Mouse (Mus musculus) MEL (cell line): Measurements from ENCODE around the gene Npas3. TPM values are rescaled to one million over a fixed set of nuclear protein-coding genes. Genes with fewer than 3 reads are reported as not detected.

Experiments used
- DNase-seq: peaks from one replicate; pipeline ENCODE4 v3.0.0; 2011; ENCODE audit warnings: low read depth, low spot score
- H3K27ac ChIP-seq: 2 replicates; pipeline ENCODE4 v1.5.1; 2012; ENCODE audit warnings: low read depth, mild to moderate bottlenecking, control low read depth, low read length, moderate library complexity; ENCODE audit not compliant: control insufficient read depth
- H3K27me3 ChIP-seq, 2 experiments: fragments of 150-350 bp in 1 of 2; sonication (generic) in 1 of 2; 2 replicates each; pipeline ENCODE4 v1.6.1; 2012; ENCODE audit warnings: low read length in 2 of 2, mild to moderate bottlenecking in 2 of 2, improper control_type of control experiment in 1 of 2, moderate library complexity in 1 of 2; ENCODE audit not compliant: insufficient read depth in 2 of 2, control insufficient read depth in 1 of 2
- H3K36me3 ChIP-seq, 2 experiments: 2 replicates each; pipeline ENCODE4 v1.6.1; 2012 to 2014; ENCODE audit warnings: low read length in 2 of 2, improper control_type of control experiment in 1 of 2, inconsistent platforms in 1 of 2, mild to moderate bottlenecking in 1 of 2; ENCODE audit not compliant: insufficient read depth in 2 of 2, control insufficient read depth in 1 of 2
- H3K4me1 ChIP-seq, 2 experiments: fragments of 150-350 bp in 1 of 2; sonication (generic) in 1 of 2; 2 replicates each; pipeline ENCODE4 v1.6.1; 2012; ENCODE audit warnings: low read length in 2 of 2, improper control_type of control experiment in 1 of 2, mild to moderate bottlenecking in 1 of 2; ENCODE audit not compliant: insufficient read depth in 2 of 2, control insufficient read depth in 1 of 2
- H3K4me3 ChIP-seq, 2 experiments: fragments of 150-350 bp in 1 of 2; sonication (generic) in 1 of 2; 2 replicates each; pipeline ENCODE4 v1.5.1; 2012; ENCODE audit warnings: low read depth in 2 of 2, low read length in 2 of 2, mild to moderate bottlenecking in 2 of 2, moderate library complexity in 2 of 2, control low read depth in 1 of 2, improper control_type of control experiment in 1 of 2; ENCODE audit not compliant: control insufficient read depth in 1 of 2, insufficient read depth in 1 of 2
- H3K79me2 ChIP-seq: 2 replicates; pipeline ENCODE4 v1.6.1; 2012; ENCODE audit warnings: mild to moderate bottlenecking, low read length, moderate library complexity; ENCODE audit not compliant: control insufficient read depth, poor library complexity, insufficient read depth
- H3K9ac ChIP-seq: 2 replicates; pipeline ENCODE4 v1.6.1; 2012; ENCODE audit warnings: low read depth, mild to moderate bottlenecking, control low read depth, low read length, moderate library complexity; ENCODE audit not compliant: control insufficient read depth, poor library complexity, severe bottlenecking
- H3K9me3 ChIP-seq: fragments of 150-350 bp; sonication (generic); replicated peaks from 2 replicates; pipeline ENCODE4 v1.6.1; 2012; ENCODE audit warnings: mild to moderate bottlenecking, low read length, improper control_type of control experiment, moderate library complexity; ENCODE audit not compliant: insufficient read depth
- BHLHE40 ChIP-seq: IDR thresholded peaks from 2 replicates; pipeline ENCODE4 v1.6.1; 2012; ENCODE audit warnings: low read depth, mild to moderate bottlenecking, inconsistent platforms, low read length, improper control_type of control experiment, borderline replicate concordance
- CHD2 ChIP-seq: IDR thresholded peaks from 2 replicates; pipeline ENCODE4 v1.6.1; 2011; ENCODE audit warnings: low read length, improper control_type of control experiment
- CTCF ChIP-seq, 3 experiments: IDR thresholded peaks in 2 of 3; conservative IDR thresholded peaks in 1 of 3; 2 replicates each; pipeline ENCODE4 v1.5.1; 2011 to 2012; ENCODE audit warnings: low read length in 3 of 3, low read depth in 2 of 3, mild to moderate bottlenecking in 2 of 3, improper control_type of control experiment in 1 of 3, inconsistent platforms in 1 of 3, mixed read lengths in 1 of 3, moderate library complexity in 1 of 3; ENCODE audit not compliant: control insufficient read depth in 1 of 3, insufficient read depth in 1 of 3, poor library complexity in 1 of 3, severe bottlenecking in 1 of 3
- E2F4 ChIP-seq: IDR thresholded peaks from 2 replicates; pipeline ENCODE4 v1.6.1; 2011; ENCODE audit warnings: low read depth, low read length, improper control_type of control experiment, borderline replicate concordance
- ELF1 ChIP-seq: IDR thresholded peaks from 2 replicates; pipeline ENCODE4 v1.6.1; 2014; ENCODE audit warnings: low read depth, mild to moderate bottlenecking, inconsistent platforms, low read length, improper control_type of control experiment, moderate library complexity
- EP300 ChIP-seq, 2 experiments: IDR thresholded peaks; 2 replicates each; pipeline ENCODE4 v1.6.1; 2011; ENCODE audit warnings: improper control_type of control experiment in 2 of 2, low read length in 2 of 2, low read depth in 1 of 2, mild to moderate bottlenecking in 1 of 2
- GATA1 ChIP-seq: IDR thresholded peaks from 2 replicates; pipeline ENCODE4 v1.6.1; 2011; ENCODE audit warnings: low read depth, low read length, improper control_type of control experiment
- KAT2A ChIP-seq: conservative IDR thresholded peaks from 2 replicates; pipeline ENCODE4 v1.6.1; 2012; ENCODE audit warnings: low read depth, low read length, improper control_type of control experiment, inconsistent platforms
- MAFK ChIP-seq: IDR thresholded peaks from 2 replicates; pipeline ENCODE4 v1.6.1; 2011; ENCODE audit warnings: low read depth, mild to moderate bottlenecking, low read length, improper control_type of control experiment, borderline replicate concordance
- MAZ ChIP-seq: IDR thresholded peaks from 2 replicates; pipeline ENCODE4 v1.6.1; 2012; ENCODE audit warnings: low read depth, mild to moderate bottlenecking, inconsistent platforms, low read length, improper control_type of control experiment
- MXI1 ChIP-seq: IDR thresholded peaks from 2 replicates; pipeline ENCODE4 v1.6.1; 2011; ENCODE audit warnings: mild to moderate bottlenecking, low read depth, low read length, improper control_type of control experiment
- MYC ChIP-seq: IDR thresholded peaks from 2 replicates; pipeline ENCODE4 v1.6.1; 2011; ENCODE audit warnings: low read depth, mild to moderate bottlenecking, low read length, improper control_type of control experiment, moderate library complexity
- NELFE ChIP-seq: IDR thresholded peaks from 2 replicates; pipeline ENCODE4 v1.6.1; 2011; ENCODE audit warnings: low read depth, low read length, improper control_type of control experiment
- POLR2AphosphoS2 ChIP-seq: IDR thresholded peaks from 2 replicates; pipeline ENCODE4 v1.6.1; 2011; ENCODE audit warnings: low read length, improper control_type of control experiment
- RAD21 ChIP-seq: IDR thresholded peaks from 2 replicates; pipeline ENCODE4 v1.6.1; 2011; ENCODE audit warnings: mild to moderate bottlenecking, low read depth, low read length, improper control_type of control experiment
- TAL1 ChIP-seq: IDR thresholded peaks from 2 replicates; pipeline ENCODE4 v1.6.1; 2012; ENCODE audit warnings: mild to moderate bottlenecking, inconsistent platforms, low read length, moderate library complexity, mixed read lengths
- TBP ChIP-seq: IDR thresholded peaks from 2 replicates; pipeline ENCODE4 v1.8.0; 2011; ENCODE audit warnings: low read depth, low read length, improper control_type of control experiment
- TCF12 ChIP-seq: IDR thresholded peaks from 2 replicates; pipeline ENCODE4 v1.6.1; 2014; ENCODE audit warnings: low read depth, mild to moderate bottlenecking, inconsistent platforms, low read length, improper control_type of control experiment, moderate library complexity
- UBTF ChIP-seq: IDR thresholded peaks from 2 replicates; pipeline ENCODE4 v1.6.1; 2012; ENCODE audit warnings: low read depth, mild to moderate bottlenecking, inconsistent platforms, low read length, improper control_type of control experiment, moderate library complexity, borderline replicate concordance; ENCODE audit not compliant: insufficient read depth
- USF1 ChIP-seq: IDR thresholded peaks from 2 replicates; pipeline ENCODE4 v1.6.1; 2014; ENCODE audit warnings: low read depth, mild to moderate bottlenecking, inconsistent platforms, low read length, improper control_type of control experiment, moderate library complexity
- ZMIZ1 ChIP-seq: IDR thresholded peaks from 2 replicates; pipeline ENCODE4 v1.6.1; 2012; ENCODE audit warnings: low read depth, mild to moderate bottlenecking, inconsistent platforms, low read length, improper control_type of control experiment, moderate library complexity
- ZNF384 ChIP-seq: IDR thresholded peaks from 2 replicates; pipeline ENCODE4 v1.6.1; 2012; ENCODE audit warnings: low read depth, mild to moderate bottlenecking, inconsistent platforms, low read length, improper control_type of control experiment
- polyA plus RNA-seq, 2 experiments: library from polyadenylated mRNA; stranded (reverse) in 1 of 2; unstranded in 1 of 2; fragments of >175 nt in 1 of 2; fragments of >200 nt in 1 of 2; gene quantifications; 2 replicates each; pipeline versions ENCODE4 v1.2.1 to v1.2.4; 2012; ENCODE audit warnings: low replicate concordance in 2 of 2, low read depth in 1 of 2; ENCODE audit not compliant: insufficient read length in 2 of 2, insufficient read depth in 1 of 2, missing spikeins in 1 of 2
- total RNA-seq: library from RNA; depleted of rRNA; stranded (reverse); fragments of 300-350 nt; gene quantifications from 2 replicates; pipeline ENCODE4 v1.2.3, GENCODE M21; 2012

Gene Npas3
- total and polyA plus RNA-seq, 3 experiments = not detected

DNA sequence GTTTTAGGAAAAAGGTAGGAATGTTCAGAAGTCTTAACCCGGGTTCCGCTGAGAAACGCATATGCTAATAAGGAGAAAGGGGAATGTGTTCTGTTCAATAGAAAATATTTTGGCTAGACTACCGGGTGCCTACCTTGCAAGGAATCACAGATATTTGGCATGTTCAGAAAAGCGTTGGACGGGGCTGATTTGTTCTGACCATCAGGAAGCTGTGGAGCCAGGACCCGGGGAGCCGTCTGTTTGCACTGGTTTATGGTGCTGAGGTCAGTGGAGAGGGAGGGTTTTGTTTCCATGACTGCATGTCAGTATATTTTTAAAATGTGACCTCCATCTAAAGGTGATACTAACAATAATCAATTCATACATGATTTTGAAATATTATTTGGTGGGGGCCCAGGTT, 43.5 kb downstream of the Npas3 start:
- Histone ChIP-seq H3K4me3 (no peak overlapping the region), H3K9me3 (no peaks in the 10 kb centered on the region), H3K4me1 (no peaks in the 10 kb centered on the region), H3K36me3 (no peaks in the 10 kb centered on the region), H3K27me3 (no peaks in the 10 kb centered on the region), H3K9ac (no peak overlapping the region), H3K79me2 (no peaks in the 10 kb centered on the region), H3K27ac (no peak overlapping the region)
- DNase-seq = no peak
- TF ChIP-seq USF1 (no peak), MAFK (no peak), ZMIZ1 (no peak), TCF12 (no peak), RAD21 (no peak), TAL1 (no peak)

DNA sequence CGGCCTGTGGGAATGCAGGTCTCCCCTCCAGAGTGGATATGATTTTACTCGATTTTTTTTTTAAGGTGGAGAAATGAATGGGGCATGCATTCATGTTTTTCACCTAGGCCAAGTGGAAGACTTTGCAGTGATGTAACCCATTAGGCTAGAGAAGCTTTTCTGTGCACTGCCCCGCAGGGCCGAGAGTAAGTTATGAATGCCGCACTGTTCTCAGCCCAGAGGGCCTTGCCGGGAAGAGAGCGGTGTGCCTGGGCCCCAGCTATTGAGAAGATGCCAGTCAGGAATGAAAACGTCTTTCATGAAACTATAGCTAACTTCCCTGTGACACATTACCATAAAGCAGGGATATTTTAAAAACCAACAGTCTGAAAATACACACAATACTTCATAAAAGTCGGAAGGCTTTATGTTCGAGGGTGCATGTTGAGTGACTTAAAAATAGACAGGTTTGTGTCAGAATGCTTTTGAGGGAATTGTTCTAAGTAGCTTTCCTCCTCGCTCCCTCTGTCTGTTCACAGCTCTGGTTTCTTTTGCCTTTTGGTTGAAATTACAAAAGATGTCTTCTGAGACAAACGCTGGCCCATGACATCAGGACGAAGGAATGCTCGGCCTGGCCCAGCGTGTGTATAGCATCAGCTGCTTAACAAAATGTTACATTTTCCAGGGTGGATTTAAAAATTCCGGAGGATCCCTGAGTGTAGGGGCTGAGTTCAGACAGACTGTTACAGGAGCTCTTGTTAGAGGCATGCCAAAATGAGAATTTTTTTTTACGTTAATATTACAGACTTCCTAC, 44.2 kb downstream of the Npas3 start:
- Histone ChIP-seq H3K27me3 (no peaks in the 10 kb centered on the region), H3K36me3 (no peaks in the 10 kb centered on the region), H3K4me1 (no peaks in the 10 kb centered on the region), H3K9ac (no peak overlapping the region), H3K79me2 (no peaks in the 10 kb centered on the region), H3K4me3 (no peak overlapping the region), H3K9me3 (no peaks in the 10 kb centered on the region), H3K27ac (no peak overlapping the region)
- DNase-seq = no peak
- TF ChIP-seq POLR2AphosphoS2 = no peak
- no peak for TF ChIP-seq ELF1
- TF ChIP-seq UBTF = no peak
- no peak for TF ChIP-seq BHLHE40
- TF ChIP-seq MXI1 = no peak
- no peak for TF ChIP-seq CTCF (IDR thresholded peaks at IDR 0.05 in 2 of 3, conservative IDR thresholded peaks at IDR 0.05 in 1 of 3; ENCODE audit: control insufficient read depth in 1 of 3, insufficient read depth in 1 of 3, low read depth in 2 of 3, low read length in 3 of 3, poor library complexity in 1 of 3, severe bottlenecking in 1 of 3)
- no peak for TF ChIP-seq MAZ
- no peak for TF ChIP-seq ZNF384
- no peak for TF ChIP-seq NELFE
- TF ChIP-seq CHD2 = no peak
- no peak for TF ChIP-seq MYC
- TF ChIP-seq E2F4 = no peak
- TF ChIP-seq GATA1 = no peak
- TF ChIP-seq TBP = no peak
- no peak for TF ChIP-seq EP300 (IDR thresholded peaks at IDR 0.05; ENCODE audit: low read depth in 1 of 2, low read length in 2 of 2)
- no peak for TF ChIP-seq KAT2A
